In the genomic region with DNA sequence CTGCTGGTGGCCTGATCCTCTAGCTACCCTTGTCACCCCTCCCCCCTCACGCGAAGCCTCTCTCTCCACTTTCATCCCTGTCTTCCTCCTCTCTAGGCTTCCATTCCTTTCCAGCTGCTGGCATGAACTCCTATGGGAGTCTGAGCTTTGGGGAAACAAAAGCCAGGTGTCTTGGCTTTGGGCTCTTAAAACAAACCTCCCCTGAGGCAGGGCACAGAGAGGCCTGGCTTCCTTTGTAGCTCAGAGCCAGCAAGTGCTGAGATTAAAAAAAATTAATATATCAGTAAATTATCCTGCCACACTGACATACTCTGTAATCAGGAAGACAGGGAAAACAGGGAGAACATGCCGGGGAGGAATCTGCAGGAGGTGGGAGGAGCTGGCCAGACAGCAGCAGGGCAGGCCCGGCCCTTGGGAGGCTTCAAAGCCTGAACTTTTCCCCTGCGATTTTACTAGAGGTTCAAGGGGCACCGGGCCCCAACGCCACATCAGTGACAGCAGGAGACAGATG, we compare ENCODE assay signal across 9 mouse cellular contexts.
DNase-seq lines count a peak whose midpoint lies in the region; ATAC-seq and TF ChIP-seq lines count a peak whose summit lies in the region.
"Had no signal": no experiment of that assay in that cellular context is flagged by ENCODE, and none has a peak within 500 bp of the region (broad histone marks: within the 10 kb centered on the region; RNA-seq: fewer than 3 reads in every experiment).

No protein-coding gene starts in this region.

- peaks cover 14% of the 10 kb centered on the region for H3K4me1 ChIP-seq in midbrain, embryonic 10.5 days
- 0 out of 2 replicates have a peak, but pooled peaks cover 7% of the 10 kb centered on the region for H3K4me1 ChIP-seq in midbrain, embryonic 13.5 days (replicated peaks)
- peaks cover 13% of the 10 kb centered on the region for H3K4me1 ChIP-seq in intestine, embryonic 15.5 days (replicated peaks)
- peaks cover 14% of the 10 kb centered on the region for H3K4me1 ChIP-seq in limb, embryonic 13.5 days
- no peaks in the 10 kb centered on the region for H3K4me1 ChIP-seq in cerebellum, adult 2 months (ENCODE audit: control insufficient read depth, insufficient read depth, low read length)

- no peaks in the 10 kb centered on the region for H3K9me3 ChIP-seq in midbrain, embryonic 10.5 days (replicated peaks)
- H3K9me3 ChIP-seq in midbrain, embryonic 13.5 days: no peaks in the 10 kb centered on the region
- no peaks in the 10 kb centered on the region for H3K9me3 ChIP-seq in intestine, embryonic 15.5 days
- H3K9me3 ChIP-seq in limb, embryonic 13.5 days: no peaks in the 10 kb centered on the region

- H3K4me2 ChIP-seq in midbrain, embryonic 13.5 days (replicated peaks): no peak overlapping the region
- H3K4me2 ChIP-seq in intestine, embryonic 15.5 days (replicated peaks): no peak overlapping the region
- no peak overlapping the region for H3K4me2 ChIP-seq in limb, embryonic 13.5 days (replicated peaks)

- H3K9ac ChIP-seq in midbrain, embryonic 13.5 days (replicated peaks): no peak overlapping the region
- H3K9ac ChIP-seq in intestine, embryonic 15.5 days: no peak overlapping the region
- H3K9ac ChIP-seq in limb, embryonic 13.5 days: no peak overlapping the region

- WGBS in midbrain, embryonic 10.5 days: 18% methylated on average over 7 of the region's 7 CpGs
- WGBS in midbrain, embryonic 13.5 days: 15% methylated on average over 7 of the region's 7 CpGs
- 14% methylated on average over 7 of the region's 7 CpGs for WGBS in intestine, embryonic 15.5 days
- WGBS in limb, embryonic 13.5 days: 3% methylated on average over 7 of the region's 7 CpGs
- 30% methylated on average over 7 of the region's 7 CpGs for whole genome bisulfite sequencing in cerebellum, adult 2 months

- no peak for TF ChIP-seq POLR2A in cerebellum, adult 2 months (IDR thresholded peaks at IDR 0.05; ENCODE audit: borderline replicate concordance, insufficient read depth, low read length)

- no peaks in the 10 kb centered on the region for H3K36me3 ChIP-seq in midbrain, embryonic 10.5 days
- no peaks in the 10 kb centered on the region for H3K36me3 ChIP-seq in midbrain, embryonic 13.5 days
- H3K36me3 ChIP-seq in intestine, embryonic 15.5 days: no peaks in the 10 kb centered on the region
- no peaks in the 10 kb centered on the region for H3K36me3 ChIP-seq in limb, embryonic 13.5 days

- no peaks in the 10 kb centered on the region for H3K27me3 ChIP-seq in midbrain, embryonic 10.5 days (ENCODE audit: low read depth, poor library complexity, severe bottlenecking)
- H3K27me3 ChIP-seq in midbrain, embryonic 13.5 days: no peaks in the 10 kb centered on the region
- no peaks in the 10 kb centered on the region for H3K27me3 ChIP-seq in intestine, embryonic 15.5 days (replicated peaks)
- 0 out of 2 replicates have a peak, but pooled peaks cover 3% of the 10 kb centered on the region for H3K27me3 ChIP-seq in limb, embryonic 13.5 days
- no peaks in the 10 kb centered on the region for H3K27me3 ChIP-seq in cerebellum, adult 2 months (ENCODE audit: control insufficient read depth, insufficient read depth, low read length)

- no peak overlapping the region for H3K4me3 ChIP-seq in midbrain, embryonic 10.5 days
- no peak overlapping the region for H3K4me3 ChIP-seq in midbrain, embryonic 13.5 days (replicated peaks)
- no peak overlapping the region for H3K4me3 ChIP-seq in intestine, embryonic 15.5 days (replicated peaks)
- H3K4me3 ChIP-seq in limb, embryonic 13.5 days: no peak overlapping the region
- H3K4me3 ChIP-seq in cerebellum, adult 2 months (replicated peaks; ENCODE audit: insufficient read depth, low read depth, low read length): no peak overlapping the region
- H3K4me3 ChIP-seq: left cerebral cortex, adult 2 months had no signal

- DNase-seq in midbrain, embryonic 10.5 days (ENCODE audit: low spot score): no peak
- peak; percentile 69 for DNase-seq in yolk sac, embryonic 10.5 days (ENCODE audit: low spot score)
- no peak for DNase-seq in cerebellum, adult 2 months
- no peak for DNase-seq in thymus, postnatal 10 days (ENCODE audit: low spot score in 2 of 2)

- ATAC-seq in midbrain, embryonic 13.5 days: no peak
- ATAC-seq in intestine, embryonic 15.5 days: peak; percentile 85
- ATAC-seq in limb, embryonic 13.5 days (ENCODE audit: low FRiP score, low read depth): peak; percentile 51; the same call in 1 of the 2 replicates
- ATAC-seq in inflammation-experienced regulatory T-cells, adult 6 months: no peak

- H3K27ac ChIP-seq in midbrain, embryonic 10.5 days (replicated peaks): peak overlapping the region; percentile 46
- H3K27ac ChIP-seq in midbrain, embryonic 13.5 days: no peak overlapping the region
- 0 out of 2 replicates have a peak overlapping the region, but pooled peaks have one; percentile 14 for H3K27ac ChIP-seq in intestine, embryonic 15.5 days
- H3K27ac ChIP-seq in limb, embryonic 13.5 days: no peak overlapping the region
- no peak overlapping the region for H3K27ac ChIP-seq in cerebellum, adult 2 months (ENCODE audit: insufficient read depth, low read length)
- H3K27ac ChIP-seq: left cerebral cortex, adult 2 months had no signal

- TF ChIP-seq CTCF in cerebellum, adult 2 months (IDR thresholded peaks at IDR 0.05; ENCODE audit: borderline replicate concordance, insufficient read depth, low read depth, low read length): no peak

Comparison
In these comparisons a context has a peak if more than half of its experiments do, and no peak if none do; other contexts are left out.
1. H3K27ac ChIP-seq: peak in midbrain, embryonic 10.5 days (single experiment) and intestine, embryonic 15.5 days (single experiment); none in midbrain, embryonic 13.5 days (single experiment), limb, embryonic 13.5 days (single experiment) and cerebellum, adult 2 months (single experiment).
2. ATAC-seq: peak in intestine, embryonic 15.5 days (single experiment) and limb, embryonic 13.5 days (single experiment); none in midbrain, embryonic 13.5 days (single experiment) and inflammation-experienced regulatory T-cells, adult 6 months (single experiment).